Comparison of ENCODE assay signal across 8 mouse cellular contexts in genomic region chr14:73116938-73117337, GRCm38 (mm10). TPM values are rescaled to one million over a fixed set of nuclear protein-coding genes. Genes with fewer than 3 reads are reported as not detected.
DNase-seq lines count a peak whose midpoint lies in the region; ATAC-seq and TF ChIP-seq lines count a peak whose summit lies in the region.

No protein-coding gene starts in this region.

- no peaks in the 10 kb centered on the region for H3K4me1 ChIP-seq in hindbrain, postnatal 0 days (ENCODE audit: insufficient read depth, low read length)
- H3K4me1 ChIP-seq in hindbrain, embryonic 13.5 days (replicated peaks): peaks cover 9% of the 10 kb centered on the region
- no peaks in the 10 kb centered on the region; the same call in 1 of the 2 replicates for H3K4me1 ChIP-seq in kidney, postnatal 0 days (replicated peaks; ENCODE audit: insufficient read depth, low read length)
- peaks cover 7% of the 10 kb centered on the region; the same call in 1 of the 2 replicates for H3K4me1 ChIP-seq in lung, adult 2 months (ENCODE audit: control insufficient read depth, insufficient read depth, low read length)

- no peak for TF ChIP-seq POLR2A in lung, adult 2 months (IDR thresholded peaks at IDR 0.05; ENCODE audit: borderline replicate concordance, extremely low read depth, low read depth, low read length)

- no peaks in the 10 kb centered on the region for H3K9me3 ChIP-seq in hindbrain, postnatal 0 days (ENCODE audit: low read length)
- no peaks in the 10 kb centered on the region for H3K9me3 ChIP-seq in hindbrain, embryonic 13.5 days
- H3K9me3 ChIP-seq in kidney, postnatal 0 days (replicated peaks; ENCODE audit: low read length): no peaks in the 10 kb centered on the region

- peak; percentile 54 for DNase-seq in hindbrain, postnatal 0 days (ENCODE audit: low spot score)
- DNase-seq in adrenal gland, postnatal 36 days: peak; percentile 15 to 53
- peak; percentile 73 for DNase-seq in heart, adult 8-10 months (ENCODE audit: low spot score)
- DNase-seq in kidney, postnatal 0 days (ENCODE audit: low spot score): peak; percentile 68
- DNase-seq in lung, adult 2 months: no peak
- peak; percentile 53 to 68 for DNase-seq in spleen, adult 18-20 months
- no peak for DNase-seq in embryo, embryonic 10 days (ENCODE audit: low spot score)

- TF ChIP-seq CTCF in hindbrain, postnatal 0 days (IDR thresholded peaks at IDR 0.05; ENCODE audit: low read depth): peak; percentile 34
- peak; percentile 40; the same call in 1 of the 2 replicates for TF ChIP-seq CTCF in kidney, postnatal 0 days (IDR thresholded peaks at IDR 0.05; ENCODE audit: low read depth)
- no peak for TF ChIP-seq CTCF in lung, adult 2 months (IDR thresholded peaks at IDR 0.05; ENCODE audit: insufficient read depth, low read length)

- H3K4me2 ChIP-seq in hindbrain, postnatal 0 days (ENCODE audit: low read depth, low read length): 0 out of 2 replicates have a peak overlapping the region, but pooled peaks have one; percentile 8
- no peak overlapping the region for H3K4me2 ChIP-seq in hindbrain, embryonic 13.5 days
- H3K4me2 ChIP-seq in kidney, postnatal 0 days (ENCODE audit: low read length): peak overlapping the region; percentile 37

- no peaks in the 10 kb centered on the region for H3K36me3 ChIP-seq in hindbrain, postnatal 0 days (ENCODE audit: insufficient read depth, low read length)
- H3K36me3 ChIP-seq in hindbrain, embryonic 13.5 days: no peaks in the 10 kb centered on the region
- no peaks in the 10 kb centered on the region for H3K36me3 ChIP-seq in kidney, postnatal 0 days (ENCODE audit: insufficient read depth, low read length)

- ATAC-seq in hindbrain, postnatal 0 days: no peak
- ATAC-seq in hindbrain, embryonic 13.5 days (ENCODE audit: low FRiP score): no peak
- ATAC-seq in kidney, postnatal 0 days (replicated peaks; ENCODE audit: low FRiP score, low read depth): no peak

- H3K4me3 ChIP-seq in hindbrain, postnatal 0 days (ENCODE audit: low read length): no peak overlapping the region
- H3K4me3 ChIP-seq in hindbrain, embryonic 13.5 days: no peak overlapping the region
- H3K4me3 ChIP-seq in kidney, postnatal 0 days (replicated peaks; ENCODE audit: low read depth, low read length): no peak overlapping the region
- H3K4me3 ChIP-seq in lung, adult 2 months (replicated peaks; ENCODE audit: extremely low read depth, low read depth, low read length): peak overlapping the region; percentile 21

- WGBS in hindbrain, postnatal 0 days: 55% methylated on average over 9 of the region's 9 CpGs
- WGBS in hindbrain, embryonic 13.5 days: 64% methylated on average over 9 of the region's 9 CpGs
- 34% methylated on average over 9 of the region's 9 CpGs for WGBS in kidney, postnatal 0 days
- 4% methylated on average over 9 of the region's 9 CpGs for whole genome bisulfite sequencing in lung, adult 2 months

- no peaks in the 10 kb centered on the region for H3K27me3 ChIP-seq in hindbrain, postnatal 0 days (ENCODE audit: insufficient read depth, low read length)
- H3K27me3 ChIP-seq in hindbrain, embryonic 13.5 days: no peaks in the 10 kb centered on the region
- no peaks in the 10 kb centered on the region for H3K27me3 ChIP-seq in kidney, postnatal 0 days (ENCODE audit: insufficient read depth, low read length)

- no peak overlapping the region for H3K27ac ChIP-seq in hindbrain, postnatal 0 days
- no peak overlapping the region for H3K27ac ChIP-seq in hindbrain, embryonic 13.5 days
- H3K27ac ChIP-seq in kidney, postnatal 0 days: 0 out of 2 replicates have a peak overlapping the region, but pooled peaks have one; percentile 8

- H3K9ac ChIP-seq in hindbrain, postnatal 0 days (replicated peaks; ENCODE audit: low read length): no peak overlapping the region
- no peak overlapping the region for H3K9ac ChIP-seq in hindbrain, embryonic 13.5 days
- 0 out of 2 replicates have a peak overlapping the region, but pooled peaks have one; percentile 23 for H3K9ac ChIP-seq in kidney, postnatal 0 days (ENCODE audit: low read depth, low read length)

RNA-seq across cellular contexts. Expression of gene Rcbtb2, which starts 5.9 kb away (rescaled TPM):
- 40.2 and 64.9 TPM in 2 replicates for total RNA-seq in hindbrain, postnatal 0 days (2014; rRNA removed)
- 58.3 and 64.1 TPM in 2 replicates for polyA plus RNA-seq in hindbrain, postnatal 0 days (2015; fragmentation: Nextera tagmentation; extraction: Ambion mirVana)
- 88.0 and 88.8 TPM in 2 replicates for polyA plus RNA-seq in hindbrain, embryonic 13.5 days (2015; fragmentation: Nextera tagmentation; extraction: Ambion mirVana)
- total RNA-seq in adrenal gland, postnatal 36 days (2021): 10 to 100 TPM; 32.2 to 37.1 TPM
- 10 to 100 TPM; 18.2 to 30.9 (median 21.1) TPM for total RNA-seq in heart, adult 8-10 months (2022)
- polyA plus RNA-seq in kidney, postnatal 0 days (2015; fragmentation: Nextera tagmentation; extraction: Ambion mirVana): 87.4 and 93.7 TPM in 2 replicates
- 26.3 and 28.9 TPM in 2 replicates for polyA plus RNA-seq in lung, adult 2 months (2012; rRNA removed)

Comparison
In these comparisons a context has a peak if more than half of its experiments do, and no peak if none do; other contexts are left out.
1. DNase-seq: peak in hindbrain, postnatal 0 days (single experiment), adrenal gland, postnatal 36 days (2 of 2), heart, adult 8-10 months (single experiment), kidney, postnatal 0 days (single experiment) and spleen, adult 18-20 months (2 of 2); none in lung, adult 2 months (single experiment) and embryo, embryonic 10 days (single experiment).